ENCODE assay signal across 34 mouse cellular contexts in the genomic region with DNA sequence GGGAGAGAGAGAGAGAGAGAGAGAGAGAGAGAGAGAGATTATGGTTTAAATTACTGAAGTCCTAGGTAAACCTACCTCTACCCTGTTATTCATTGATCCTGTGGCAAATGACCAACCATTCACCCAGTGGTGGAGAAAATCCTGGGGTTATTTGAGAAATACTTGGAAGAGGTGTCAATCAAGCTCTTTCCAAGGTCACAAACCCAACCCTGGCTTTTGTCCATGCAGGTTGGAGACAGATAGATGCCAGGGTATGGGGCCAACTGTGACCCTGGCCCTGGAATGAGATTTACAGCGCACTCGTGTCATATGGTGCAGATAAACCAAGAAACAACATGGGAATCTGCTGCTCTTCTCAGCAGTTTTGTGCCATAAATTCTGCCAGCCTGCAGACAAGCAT. TPM values are rescaled to one million over a fixed set of nuclear protein-coding genes. Genes with fewer than 3 reads are reported as not detected.
DNase-seq lines count a peak whose midpoint lies in the region; ATAC-seq lines count a peak whose summit lies in the region.
"Had no signal": no experiment of that assay in that cellular context is flagged by ENCODE, and none has a peak within 500 bp of the region (broad histone marks: within the 10 kb centered on the region; RNA-seq: fewer than 3 reads in every experiment).

No protein-coding gene starts in this region.

- H3K27ac ChIP-seq in kidney, embryonic 14.5 days (ENCODE audit: low read depth, low read length), result no peak overlapping the region
- H3K27ac ChIP-seq in liver, embryonic 16.5 days (ENCODE audit: low read length), result no peak overlapping the region
- H3K27ac ChIP-seq in liver, embryonic 11.5 days (ENCODE audit: low read depth, low read length), result no peak overlapping the region
- H3K27ac ChIP-seq: gastrocnemius, adult 2 months; heart, embryonic 13.5 days; hindbrain, embryonic 14.5 days; limb, embryonic 10.5 days; neural tube, embryonic 12.5 days; stomach, postnatal 0 days had no signal

- H3K4me2 ChIP-seq in kidney, embryonic 14.5 days (replicated peaks; ENCODE audit: low read depth, low read length), result no peak overlapping the region
- H3K4me2 ChIP-seq in liver, embryonic 16.5 days (ENCODE audit: low read depth, low read length), result no peak overlapping the region
- H3K4me2 ChIP-seq in liver, embryonic 11.5 days, result no peak overlapping the region
- H3K4me2 ChIP-seq: heart, embryonic 13.5 days; hindbrain, embryonic 14.5 days; limb, embryonic 15.5 days; lung, embryonic 14.5 days; neural tube, embryonic 12.5 days had no signal

- ATAC-seq in kidney, embryonic 14.5 days (ENCODE audit: low FRiP score, low TSS enrichment), result no peak
- ATAC-seq in liver, embryonic 16.5 days (ENCODE audit: low read depth), result peak; percentile 31
- no peak for ATAC-seq in liver, embryonic 11.5 days (replicated peaks; ENCODE audit: low FRiP score)
- ATAC-seq: forebrain, embryonic 16.5 days; midbrain, embryonic 16.5 days had no signal

- peak; percentile 44 for DNase-seq in adrenal gland, postnatal 10 days
- no peak for DNase-seq in adrenal gland, postnatal 4 days (ENCODE audit: low spot score in 2 of 2)
- peak; percentile 73 for DNase-seq in kidney, adult 18-20 months
- DNase-seq in liver, embryonic 11.5 days (ENCODE audit: low spot score), result no peak
- DNase-seq in kidney, postnatal 36 days, result peak; percentile 82 to 85
- DNase-seq in cerebellum, adult 8-10 months, result no peak
- DNase-seq: cerebellum, adult 9-10 months; gastrocnemius, adult 2 months; gastrocnemius, postnatal 36 days; heart, postnatal 10 days; layer of hippocampus, adult 9-11 months; lung, embryonic 14.5 days; lung, postnatal 14 days; right cerebral cortex, adult 18-20 months; right cerebral cortex, postnatal 4 days; thymus, adult 18-20 months; thymus, postnatal 25 days had no signal

- no peaks in the 10 kb centered on the region for H3K9me3 ChIP-seq in kidney, embryonic 14.5 days (ENCODE audit: control insufficient read depth, low read length)
- H3K9me3 ChIP-seq in liver, embryonic 16.5 days (replicated peaks; ENCODE audit: control insufficient read depth, low read length), result no peaks in the 10 kb centered on the region
- no peaks in the 10 kb centered on the region for H3K9me3 ChIP-seq in liver, embryonic 11.5 days (ENCODE audit: control insufficient read depth, low read length)
- H3K9me3 ChIP-seq: heart, embryonic 13.5 days; limb, embryonic 10.5 days; limb, embryonic 15.5 days; neural tube, embryonic 12.5 days had no signal

- no peak overlapping the region for H3K4me3 ChIP-seq in kidney, embryonic 14.5 days (ENCODE audit: low read length)
- H3K4me3 ChIP-seq in liver, embryonic 16.5 days (ENCODE audit: low read depth, low read length), result no peak overlapping the region
- H3K4me3 ChIP-seq in liver, embryonic 11.5 days (ENCODE audit: low read depth, low read length), result no peak overlapping the region
- H3K4me3 ChIP-seq: erythroblast, embryonic 14.5 days; gastrocnemius, adult 2 months; heart, embryonic 13.5 days; limb, embryonic 10.5 days; limb, embryonic 15.5 days; myocyte; neural tube, embryonic 12.5 days had no signal

- no peaks in the 10 kb centered on the region for H3K36me3 ChIP-seq in kidney, embryonic 14.5 days (ENCODE audit: control insufficient read depth, insufficient read depth, low read length)
- H3K36me3 ChIP-seq in liver, embryonic 16.5 days (ENCODE audit: control insufficient read depth, insufficient read depth), result no peaks in the 10 kb centered on the region
- no peaks in the 10 kb centered on the region for H3K36me3 ChIP-seq in liver, embryonic 11.5 days (ENCODE audit: control insufficient read depth, insufficient read depth, low read length)
- H3K36me3 ChIP-seq: G1E; heart, embryonic 13.5 days; limb, embryonic 10.5 days; limb, embryonic 15.5 days; neural tube, embryonic 12.5 days had no signal

- no peak overlapping the region for H3K9ac ChIP-seq in kidney, embryonic 14.5 days (ENCODE audit: low read depth, low read length)
- no peak overlapping the region for H3K9ac ChIP-seq in liver, embryonic 16.5 days (ENCODE audit: low read depth, low read length)
- no peak overlapping the region for H3K9ac ChIP-seq in liver, embryonic 11.5 days (ENCODE audit: low read depth, low read length)
- H3K9ac ChIP-seq: heart, embryonic 13.5 days; hindbrain, embryonic 14.5 days; limb, embryonic 15.5 days; lung, embryonic 14.5 days; neural tube, embryonic 12.5 days had no signal

- H3K27me3 ChIP-seq in kidney, embryonic 14.5 days (ENCODE audit: control insufficient read depth, insufficient read depth, low read length), result peaks cover 16% of the 10 kb centered on the region
- H3K27me3 ChIP-seq in liver, embryonic 16.5 days (ENCODE audit: control insufficient read depth, insufficient read depth, low read depth, low read length), result no peaks in the 10 kb centered on the region; the same call in 1 of the 2 replicates
- peaks cover 18% of the 10 kb centered on the region for H3K27me3 ChIP-seq in liver, embryonic 11.5 days (replicated peaks; ENCODE audit: control insufficient read depth, insufficient read depth, low read length)

- H3K4me1 ChIP-seq in kidney, embryonic 14.5 days (ENCODE audit: control insufficient read depth, insufficient read depth, low read length), result peaks cover 5% of the 10 kb centered on the region; the same call in 1 of the 2 replicates
- H3K4me1 ChIP-seq in liver, embryonic 16.5 days (ENCODE audit: control insufficient read depth, low read depth, low read length), result peaks cover 4% of the 10 kb centered on the region
- no peaks in the 10 kb centered on the region; the same call in 1 of the 2 replicates for H3K4me1 ChIP-seq in liver, embryonic 11.5 days (replicated peaks; ENCODE audit: control insufficient read depth, insufficient read depth, low read length)

- 72% methylated on average over 2 of the region's 2 CpGs for WGBS in kidney, embryonic 14.5 days
- 72% methylated on average over 2 of the region's 2 CpGs for WGBS in liver, embryonic 16.5 days (ENCODE audit: insufficient replicate concordance)
- WGBS in liver, embryonic 11.5 days, result 72% methylated on average over 2 of the region's 2 CpGs

RNA-seq across cellular contexts. Expression of a gene that starts 4.6 kb away (rescaled TPM):
- 100 to 1,000 TPM; 112 to 337 TPM for total RNA-seq in adrenal gland, postnatal 10 days (2021)
- 100 to 1,000 TPM in 1 of 2 experiments, 10 to 100 TPM in 1; 56.3 to 142 TPM for total RNA-seq in adrenal gland, postnatal 4 days (2021)
- 1.8 and 3.9 TPM in 2 replicates for polyA plus RNA-seq in kidney, embryonic 14.5 days (2014; fragmentation: Nextera tagmentation; extraction: Ambion mirVana)
- polyA plus RNA-seq in liver, embryonic 16.5 days (2015; fragmentation: Nextera tagmentation; extraction: Ambion mirVana), result 105 and 149 TPM in 2 replicates
- polyA plus RNA-seq in liver, embryonic 11.5 days (2014; fragmentation: Nextera tagmentation; extraction: Ambion mirVana), result not detected in 2 replicates
- total RNA-seq: G1E; gastrocnemius, adult 2 months; gastrocnemius, postnatal 36 days; heart, adult 8-10 months; heart, postnatal 10 days had no signal
- polyA plus RNA-seq: erythroblast, embryonic 14.5 days; forebrain, embryonic 11.5 days; forebrain, embryonic 16.5 days; G1E; limb, embryonic 10.5 days; midbrain, embryonic 16.5 days; myocyte had no signal

RNA-seq across cellular contexts. Expression of a gene that starts 25.2 kb away (rescaled TPM):
- 10 to 100 TPM in 1 of 2 experiments, 1 to 10 TPM in 1; 9.1 to 29.7 TPM for total RNA-seq in adrenal gland, postnatal 10 days (2021)
- 1 to 10 TPM; 8.0 to 8.7 TPM for total RNA-seq in adrenal gland, postnatal 4 days (2021)
- 1.7 and 5.9 TPM in 2 replicates for polyA plus RNA-seq in kidney, embryonic 14.5 days (2014; fragmentation: Nextera tagmentation; extraction: Ambion mirVana)
- polyA plus RNA-seq in liver, embryonic 16.5 days (2015; fragmentation: Nextera tagmentation; extraction: Ambion mirVana), result 0.33 and 3.2 TPM in 2 replicates
- polyA plus RNA-seq in liver, embryonic 11.5 days (2014; fragmentation: Nextera tagmentation; extraction: Ambion mirVana), result not detected in 2 replicates
- total RNA-seq: G1E; hematopoietic stem cell, adult 5-6 weeks had no signal
- polyA plus RNA-seq: erythroblast, embryonic 14.5 days; forebrain, embryonic 11.5 days; G1E; heart, embryonic 13.5 days; lung, embryonic 14.5 days; neural tube, embryonic 12.5 days; spleen, adult 2 months had no signal

Comparison
In these comparisons a context has a peak if more than half of its experiments do, and no peak if none do; other contexts are left out.
1. DNase-seq: peak in adrenal gland, postnatal 10 days (single experiment), kidney, adult 18-20 months (single experiment) and kidney, postnatal 36 days (2 of 2); none in adrenal gland, postnatal 4 days (0 of 2), liver, embryonic 11.5 days (single experiment) and cerebellum, adult 8-10 months (single experiment).
2. RNA of a gene that starts 4.6 kb away (polyA plus RNA-seq): 105 to 149 TPM in liver, embryonic 16.5 days; 1.8 to 3.9 TPM in kidney, embryonic 14.5 days and not detected in liver, embryonic 11.5 days; every median in the first group is over 10 times any median in the second.